Mouse (Mus musculus) hindbrain, embryonic 16.5 days (tissue): ENCODE results near the gene Msi2. TPM values are rescaled to one million over a fixed set of nuclear protein-coding genes. Genes with fewer than 3 reads are reported as not detected.

ENCODE experiments used
- ATAC-seq: fragments of 200-750 bp; cut with Nextera tagmentation; 2 replicates; pipeline ENCODE4 v1.8.0; 2017; ENCODE audit warnings: moderate TSS enrichment, moderate library complexity
- H3K27ac ChIP-seq: fragments of 300-500 bp; sonication (generic); 2 replicates; pipeline ENCODE4 v1.5.1; 2014; ENCODE audit warnings: low read depth, mild to moderate bottlenecking, control low read depth, low read length, moderate library complexity
- H3K27me3 ChIP-seq: fragments of 300-500 bp; sonication (generic); replicated peaks from 2 replicates; pipeline ENCODE4 v1.6.1; 2014; ENCODE audit warnings: low read length; ENCODE audit not compliant: control insufficient read depth, insufficient read depth
- H3K36me3 ChIP-seq: fragments of 300-500 bp; sonication (generic); 2 replicates; pipeline ENCODE4 v1.6.1; 2014; ENCODE audit warnings: mild to moderate bottlenecking, low read length, moderate library complexity, mixed read lengths; ENCODE audit not compliant: control insufficient read depth, insufficient read depth
- H3K4me1 ChIP-seq: fragments of 300-500 bp; sonication (generic); 2 replicates; pipeline ENCODE4 v1.6.1; 2014; ENCODE audit warnings: low read depth, low read length; ENCODE audit not compliant: control insufficient read depth, insufficient read depth
- H3K4me2 ChIP-seq: fragments of 300-500 bp; sonication (generic); 2 replicates; pipeline ENCODE4 v1.6.1; 2014; ENCODE audit warnings: mild to moderate bottlenecking, low read length, control low read depth, moderate library complexity
- H3K4me3 ChIP-seq: fragments of 300-500 bp; sonication (generic); 2 replicates; pipeline ENCODE4 v1.5.1; 2014; ENCODE audit warnings: mild to moderate bottlenecking, low read length, control low read depth, moderate library complexity
- H3K9ac ChIP-seq: fragments of 300-500 bp; sonication (generic); 2 replicates; pipeline ENCODE4 v1.6.1; 2014; ENCODE audit warnings: low read depth, mild to moderate bottlenecking, control low read depth, low read length, moderate library complexity
- H3K9me3 ChIP-seq: fragments of 300-500 bp; sonication (generic); 2 replicates; pipeline ENCODE4 v1.6.1; 2014; ENCODE audit warnings: mild to moderate bottlenecking, low read length, moderate library complexity; ENCODE audit not compliant: control insufficient read depth
- WGBS: fragments of 180-500 bp; shearing (Covaris S2); extraction: QIAGEN DNeasy Blood & Tissue Kit; methylation state at CpG from one replicate; pipeline ENCODE4 v1.1.7; 2014; 5-methylcytosine and 5-hydroxymethylcytosine counted together
- polyA plus RNA-seq: library from polyadenylated mRNA; unstranded; fragments of >200 nt; fragmentation: Nextera tagmentation; extraction: Ambion mirVana; gene quantifications from 2 replicates; pipeline ENCODE4 v1.2.1, GENCODE M21; 2015

Gene Msi2
- polyA plus RNA-seq, 1 experiment from 2014 or later, result 31.0 TPM

GRCm38 (mm10) chr11:88506109-88506508, 212.2 kb downstream of the Msi2 start:
- no peaks in the 10 kb centered on the region for H3K27me3 ChIP-seq
- H3K4me1 ChIP-seq, result peaks cover 41% of the 10 kb centered on the region
- no peak overlapping the region for H3K9ac ChIP-seq
- H3K9me3 ChIP-seq, result no peaks in the 10 kb centered on the region
- H3K36me3 ChIP-seq, result no peaks in the 10 kb centered on the region
- WGBS, result 45% methylated on average over 13 of the region's 13 CpGs
- no peak for ATAC-seq
- no peak overlapping the region for H3K4me2 ChIP-seq
- no peak overlapping the region for H3K4me3 ChIP-seq
- H3K27ac ChIP-seq, result 0 out of 2 replicates have a peak overlapping the region, but pooled peaks have one; percentile 14

GRCm38 (mm10) chr11:88502566-88502965, 215.7 kb downstream of the Msi2 start:
- Histone ChIP-seq H3K27ac (no peak overlapping the region), H3K4me1 (peaks cover 19% of the 10 kb centered on the region), H3K4me3 (no peak overlapping the region), H3K9me3 (no peaks in the 10 kb centered on the region), H3K4me2 (no peak overlapping the region), H3K27me3 (no peaks in the 10 kb centered on the region), H3K36me3 (no peaks in the 10 kb centered on the region), H3K9ac (no peak overlapping the region)
- WGBS, result 75% methylated on average over 6 of the region's 6 CpGs
- ATAC-seq, result no peak

DNA sequence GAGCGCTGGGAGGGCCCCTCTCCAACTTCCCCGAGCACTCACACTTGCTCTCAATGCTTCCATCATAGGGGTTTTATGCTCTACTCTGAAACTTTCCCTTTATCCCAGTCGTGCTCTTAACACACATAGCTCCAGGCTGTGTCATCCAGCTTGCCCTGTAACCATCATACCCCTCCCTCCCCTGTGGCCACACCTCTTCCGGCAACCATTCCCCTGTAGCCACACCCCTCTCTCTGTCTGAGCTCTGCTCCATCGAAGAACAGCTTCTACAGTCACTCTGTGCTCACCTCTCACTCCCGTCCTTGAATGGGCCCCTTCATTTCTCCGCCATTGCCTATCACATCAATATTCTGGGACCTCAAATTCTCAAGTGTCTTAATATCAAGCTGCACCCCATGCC, 219.8 kb downstream of the Msi2 start:
- no peak for ATAC-seq
- H3K27me3 ChIP-seq, result no peaks in the 10 kb centered on the region
- H3K4me1 ChIP-seq, result peaks cover 19% of the 10 kb centered on the region
- H3K27ac ChIP-seq, result no peak overlapping the region; the same call in 1 of the 2 replicates
- H3K9ac ChIP-seq, result no peak overlapping the region
- no peaks in the 10 kb centered on the region for H3K9me3 ChIP-seq
- no peak overlapping the region for H3K4me3 ChIP-seq
- 61% methylated on average over 7 of the region's 7 CpGs for WGBS
- H3K36me3 ChIP-seq, result no peaks in the 10 kb centered on the region
- H3K4me2 ChIP-seq, result no peak overlapping the region

- Histone ChIP-seq H3K36me3 (no peaks in the 10 kb centered on the region), H3K9me3 (no peaks in the 10 kb centered on the region), H3K27me3 (no peaks in the 10 kb centered on the region), H3K4me2 (no peak overlapping the region), H3K9ac (no peak overlapping the region), H3K4me1 (peaks cover 21% of the 10 kb centered on the region), H3K27ac (no peak overlapping the region), H3K4me3 (no peak overlapping the region)
- WGBS, result 79% methylated on average over 5 of the region's 5 CpGs
- ATAC-seq, result no peak
Observed at GRCm38 (mm10) chr11:88496460-88496859, 221.9 kb downstream of the Msi2 start.

- WGBS, result 77% methylated on average over 5 of the region's 5 CpGs
- no peak for ATAC-seq
Observed at GRCm38 (mm10) chr11:88495759-88496158, 222.6 kb downstream of the Msi2 start.

GRCm38 (mm10) chr11:88495018-88495417, 223.3 kb downstream of the Msi2 start:
- no peaks in the 10 kb centered on the region for H3K9me3 ChIP-seq
- H3K9ac ChIP-seq, result no peak overlapping the region
- H3K27ac ChIP-seq, result no peak overlapping the region
- no peaks in the 10 kb centered on the region for H3K36me3 ChIP-seq
- H3K4me3 ChIP-seq, result no peak overlapping the region
- no peak overlapping the region for H3K4me2 ChIP-seq
- H3K27me3 ChIP-seq, result no peaks in the 10 kb centered on the region
- no peak for ATAC-seq
- 85% methylated on average over 3 of the region's 3 CpGs for WGBS
- H3K4me1 ChIP-seq, result peaks cover 23% of the 10 kb centered on the region

More at GRCm38 (mm10) chr11:88495759-88496158, 222.6 kb downstream of the Msi2 start:
- Histone ChIP-seq H3K27me3 (no peaks in the 10 kb centered on the region), H3K9ac (no peak overlapping the region), H3K4me3 (no peak overlapping the region), H3K9me3 (no peaks in the 10 kb centered on the region), H3K4me2 (no peak overlapping the region), H3K36me3 (no peaks in the 10 kb centered on the region), H3K27ac (no peak overlapping the region), H3K4me1 (peaks cover 19% of the 10 kb centered on the region)

- no peak overlapping the region for H3K4me2 ChIP-seq
- H3K27me3 ChIP-seq, result no peaks in the 10 kb centered on the region
- H3K36me3 ChIP-seq, result no peaks in the 10 kb centered on the region
- no peak for ATAC-seq
- H3K9me3 ChIP-seq, result no peaks in the 10 kb centered on the region
- no peak overlapping the region for H3K4me3 ChIP-seq
- peak overlapping the region; percentile 29; the same call in 1 of the 2 replicates for H3K27ac ChIP-seq
- WGBS, result 75% methylated on average over 18 of the region's 18 CpGs
- no peak overlapping the region for H3K9ac ChIP-seq
- H3K4me1 ChIP-seq, result peaks cover 33% of the 10 kb centered on the region
Observed at GRCm38 (mm10) chr11:88493795-88494559, 224.3 kb downstream of the Msi2 start.

- H3K4me3 ChIP-seq, result no peak overlapping the region
- no peaks in the 10 kb centered on the region for H3K36me3 ChIP-seq
- H3K9me3 ChIP-seq, result no peaks in the 10 kb centered on the region
- no peaks in the 10 kb centered on the region for H3K27me3 ChIP-seq
- H3K4me2 ChIP-seq, result no peak overlapping the region
- ATAC-seq, result no peak
- WGBS, result 88% methylated on average over 2 of the region's 2 CpGs
- H3K4me1 ChIP-seq, result peaks cover 37% of the 10 kb centered on the region
- H3K9ac ChIP-seq, result no peak overlapping the region
- no peak overlapping the region for H3K27ac ChIP-seq
Observed at GRCm38 (mm10) chr11:88492585-88492984, 225.7 kb downstream of the Msi2 start.

DNA sequence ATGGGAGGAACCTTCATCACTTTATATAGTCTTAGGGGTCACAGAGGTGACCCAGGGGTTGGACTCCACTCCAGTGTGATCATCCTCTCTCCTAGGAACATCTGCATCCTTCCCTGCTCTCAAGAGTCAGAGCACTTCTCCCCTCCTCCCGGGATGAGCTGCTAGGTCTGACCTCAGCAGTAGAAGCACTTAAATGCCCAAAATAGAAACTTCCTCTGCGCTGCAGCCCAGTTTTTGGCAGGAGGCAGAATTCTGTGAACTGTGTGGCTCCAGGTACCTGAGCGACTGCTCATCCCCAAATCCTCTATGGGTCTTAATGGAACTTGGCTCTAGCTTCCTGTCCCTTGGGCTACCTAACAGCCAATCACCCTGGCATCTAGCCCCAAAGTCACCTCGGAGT, 228.3 kb downstream of the Msi2 start:
- Histone ChIP-seq H3K4me2 (no peak overlapping the region), H3K9ac (no peak overlapping the region), H3K27me3 (no peaks in the 10 kb centered on the region), H3K4me3 (no peak overlapping the region), H3K27ac (peak overlapping the region; percentile 75), H3K36me3 (no peaks in the 10 kb centered on the region), H3K9me3 (no peaks in the 10 kb centered on the region), H3K4me1 (peaks cover 40% of the 10 kb centered on the region)
- 66% methylated on average over 4 of the region's 4 CpGs for WGBS
- ATAC-seq, result no peak
